Comparison of ENCODE assay signal across 14 mouse cellular contexts in the genomic region with DNA sequence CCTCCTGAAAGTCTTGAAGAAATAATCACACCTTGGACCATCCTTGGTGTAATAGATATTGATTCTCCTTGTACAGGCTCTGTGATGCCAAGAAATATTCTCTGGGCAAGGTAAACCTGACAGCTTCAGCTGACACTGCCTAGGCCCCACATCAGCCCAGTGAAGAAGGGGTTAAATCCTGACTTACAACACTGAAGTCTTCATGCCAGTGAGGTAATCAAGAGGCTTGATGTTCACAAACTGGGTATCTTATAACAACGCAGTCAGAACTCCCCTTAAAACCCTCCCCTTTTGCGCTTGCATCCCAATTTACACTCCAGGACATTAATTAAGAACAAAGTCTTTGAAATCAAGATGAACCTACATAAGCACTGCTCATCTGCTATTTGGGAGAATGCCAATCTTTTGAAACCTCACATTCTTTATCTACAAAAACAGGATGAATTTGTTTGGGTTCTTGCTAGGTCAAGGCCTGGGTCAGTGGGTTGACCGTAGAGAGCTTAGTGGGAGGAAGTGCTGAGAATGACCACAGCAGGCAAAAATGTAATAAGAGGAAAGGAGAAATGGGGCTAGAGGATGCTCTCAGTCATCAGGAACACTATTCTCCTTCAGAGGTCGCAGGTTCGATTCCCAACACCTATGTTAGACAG. TPM values are rescaled to one million over a fixed set of nuclear protein-coding genes. Genes with fewer than 3 reads are reported as not detected.
DNase-seq lines count a peak whose midpoint lies in the region; ATAC-seq and TF ChIP-seq lines count a peak whose summit lies in the region.
"Had no signal": no experiment of that assay in that cellular context is flagged by ENCODE, and none has a peak within 500 bp of the region (broad histone marks: within the 10 kb centered on the region; RNA-seq: fewer than 3 reads in every experiment).

No protein-coding gene starts in this region.

- no peaks in the 10 kb centered on the region for H3K36me3 ChIP-seq in heart, postnatal 0 days (replicated peaks; ENCODE audit: control insufficient read depth, insufficient read depth, low read length)
- no peaks in the 10 kb centered on the region for H3K36me3 ChIP-seq in heart, embryonic 12.5 days
- H3K36me3 ChIP-seq in lung, postnatal 0 days (ENCODE audit: insufficient read depth, low read length) = no peaks in the 10 kb centered on the region
- H3K36me3 ChIP-seq: heart, embryonic 15.5 days had no signal

- H3K9me3 ChIP-seq in heart, postnatal 0 days (replicated peaks; ENCODE audit: control insufficient read depth, low read length) = no peaks in the 10 kb centered on the region
- no peaks in the 10 kb centered on the region; the same call in 1 of the 2 replicates for H3K9me3 ChIP-seq in heart, embryonic 12.5 days (replicated peaks)
- H3K9me3 ChIP-seq in lung, postnatal 0 days (ENCODE audit: low read length) = no peaks in the 10 kb centered on the region
- H3K9me3 ChIP-seq: heart, embryonic 15.5 days had no signal

- no peaks in the 10 kb centered on the region for H3K27me3 ChIP-seq in heart, postnatal 0 days (ENCODE audit: control insufficient read depth, insufficient read depth, low read length)
- H3K27me3 ChIP-seq in heart, embryonic 12.5 days (replicated peaks) = no peaks in the 10 kb centered on the region
- H3K27me3 ChIP-seq in lung, postnatal 0 days (replicated peaks; ENCODE audit: insufficient read depth, low read length) = no peaks in the 10 kb centered on the region
- H3K27me3 ChIP-seq: heart, embryonic 15.5 days had no signal

- peaks cover 6% of the 10 kb centered on the region; the same call in 1 of the 2 replicates for H3K4me1 ChIP-seq in heart, postnatal 0 days (ENCODE audit: control insufficient read depth, insufficient read depth)
- H3K4me1 ChIP-seq in heart, embryonic 12.5 days (replicated peaks) = peaks cover 17% of the 10 kb centered on the region
- peaks cover 3% of the 10 kb centered on the region; the same call in 1 of the 2 replicates for H3K4me1 ChIP-seq in lung, postnatal 0 days (ENCODE audit: insufficient read depth, low read depth, low read length)
- H3K4me1 ChIP-seq: megakaryocyte, embryonic 14.5 days had no signal

- ATAC-seq in heart, postnatal 0 days (ENCODE audit: insufficient read depth, low read depth) = no peak
- no peak for ATAC-seq in heart, embryonic 12.5 days (ENCODE audit: insufficient number of reproducible peaks, low FRiP score)
- peak; percentile 85 for ATAC-seq in lung, postnatal 0 days

- no peak for TF ChIP-seq CTCF in heart, postnatal 0 days (IDR thresholded peaks at IDR 0.05; ENCODE audit: low read depth)
- TF ChIP-seq CTCF in lung, postnatal 0 days (IDR thresholded peaks at IDR 0.05) = no peak

- no peak overlapping the region for H3K27ac ChIP-seq in heart, postnatal 0 days (ENCODE audit: low read depth)
- H3K27ac ChIP-seq in heart, embryonic 12.5 days (ENCODE audit: poor library complexity, severe bottlenecking) = no peak overlapping the region
- H3K27ac ChIP-seq in lung, postnatal 0 days (ENCODE audit: low read length) = no peak overlapping the region
- H3K27ac ChIP-seq: heart, embryonic 15.5 days; hindbrain, embryonic 14.5 days had no signal

- no peak for TF ChIP-seq EP300 in heart, postnatal 0 days (IDR thresholded peaks at IDR 0.05; ENCODE audit: low read depth)
- TF ChIP-seq EP300 in lung, postnatal 0 days (IDR thresholded peaks at IDR 0.05) = peak; percentile 86

- no peak overlapping the region for H3K9ac ChIP-seq in heart, postnatal 0 days (replicated peaks; ENCODE audit: low read depth, low read length)
- H3K9ac ChIP-seq in heart, embryonic 12.5 days = no peak overlapping the region
- no peak overlapping the region for H3K9ac ChIP-seq in lung, postnatal 0 days (replicated peaks; ENCODE audit: low read depth)
- H3K9ac ChIP-seq: heart, embryonic 15.5 days; hindbrain, embryonic 14.5 days had no signal

- 70% methylated on average over 5 of the region's 5 CpGs for WGBS in heart, postnatal 0 days
- WGBS in heart, embryonic 12.5 days = 50% methylated on average over 5 of the region's 5 CpGs
- WGBS in lung, postnatal 0 days = 49% methylated on average over 5 of the region's 5 CpGs

- no peak overlapping the region for H3K4me3 ChIP-seq in heart, postnatal 0 days (ENCODE audit: low read depth, low read length)
- no peak overlapping the region for H3K4me3 ChIP-seq in heart, embryonic 12.5 days
- H3K4me3 ChIP-seq in lung, postnatal 0 days (ENCODE audit: low read depth, low read length) = no peak overlapping the region
- H3K4me3 ChIP-seq: heart, embryonic 15.5 days; megakaryocyte, embryonic 14.5 days had no signal

- DNase-seq in heart, postnatal 0 days (ENCODE audit: low spot score) = peak; percentile 14
- DNase-seq in Muller cell, postnatal 12 days (ENCODE audit: inconsistent ontology term) = peak; percentile 81
- peak; percentile 19 for DNase-seq in kidney, adult 9 months
- DNase-seq in lung, postnatal 0 days (ENCODE audit: low spot score) = peak; percentile 62
- no peak for DNase-seq in adipocyte (ENCODE audit: low spot score)
- no peak for DNase-seq in right cerebral cortex, adult 2 months (ENCODE audit: low spot score in 2 of 2)
- DNase-seq: cerebellum, adult 11 months; gastrocnemius, postnatal 25 days; liver; thymus, adult 18-20 months had no signal

- H3K4me2 ChIP-seq in heart, postnatal 0 days (ENCODE audit: low read depth, low read length) = no peak overlapping the region
- no peak overlapping the region for H3K4me2 ChIP-seq in heart, embryonic 12.5 days
- H3K4me2 ChIP-seq in lung, postnatal 0 days (replicated peaks; ENCODE audit: low read depth, low read length) = no peak overlapping the region
- H3K4me2 ChIP-seq: heart, embryonic 15.5 days; hindbrain, embryonic 14.5 days had no signal

RNA-seq across cellular contexts. Expression of gene Rtraf, which starts 43.8 kb away (rescaled TPM):
- 61.8 and 73.8 TPM in 2 replicates for total RNA-seq in heart, postnatal 0 days (2014; rRNA removed; ENCODE audit: low replicate concordance)
- 177 and 183 TPM in 2 replicates for polyA plus RNA-seq in heart, postnatal 0 days (2015; fragmentation: Nextera tagmentation; extraction: Ambion mirVana)
- 184 and 193 TPM in 2 replicates for polyA plus RNA-seq in heart, embryonic 12.5 days (2016; fragmentation: Nextera tagmentation; extraction: Ambion mirVana)
- polyA plus RNA-seq in lung, postnatal 0 days (2015; fragmentation: Nextera tagmentation; extraction: Ambion mirVana) = 137 and 138 TPM in 2 replicates

Comparison
In these comparisons a context has a peak if more than half of its experiments do, and no peak if none do; other contexts are left out.
1. DNase-seq: peak in heart, postnatal 0 days (single experiment), Muller cell, postnatal 12 days (single experiment), kidney, adult 9 months (single experiment) and lung, postnatal 0 days (single experiment); none in adipocyte (single experiment) and right cerebral cortex, adult 2 months (0 of 2).